Mouse (Mus musculus) activated CD4-positive, CD25-positive, alpha-beta regulatory T cell, adult 9 weeks (primary cell): ENCODE measurements around the gene Hoxa9. TPM values are rescaled to one million over a fixed set of nuclear protein-coding genes. Genes with fewer than 3 reads are reported as not detected.

Source experiments
- polyA plus RNA-seq: library from polyadenylated mRNA; unstranded; fragments of 100-300 nt; shearing (Covaris generic); gene quantifications from one replicate; pipeline ENCODE4 v1.2.1, GENCODE M21; 2017

Hoxa9 gene
- polyA plus RNA-seq = not detected

DNA sequence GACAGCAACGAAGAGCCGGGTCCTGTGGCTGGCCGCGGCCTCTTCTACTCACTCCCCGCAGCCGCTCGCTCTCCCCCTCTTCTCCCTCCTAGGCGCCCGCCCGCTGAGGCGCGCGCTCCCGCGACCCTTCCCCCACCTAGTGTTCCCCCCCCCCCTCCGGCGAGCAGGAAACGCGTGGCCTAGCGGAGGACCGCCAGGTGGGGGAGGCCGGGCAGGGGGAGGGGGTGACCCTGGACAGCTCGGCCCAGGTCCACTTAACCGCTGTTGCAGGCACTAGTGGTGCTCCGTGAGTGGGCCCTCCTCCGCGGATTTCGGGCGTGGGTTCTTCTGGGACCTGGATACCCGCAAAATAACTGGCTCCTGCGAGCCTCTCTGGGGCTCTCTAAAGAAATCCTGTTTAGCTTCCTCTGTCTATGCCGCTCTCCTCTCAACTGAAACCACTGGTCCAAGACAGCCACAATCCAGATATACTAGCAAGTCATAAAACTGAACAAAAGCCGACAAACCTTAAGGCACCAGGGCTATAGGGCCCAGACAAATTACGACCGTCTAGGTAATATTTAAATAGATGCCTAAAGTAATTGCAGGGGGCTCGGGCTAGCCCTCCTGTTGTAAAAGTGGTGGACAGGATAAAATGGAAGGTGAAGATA lies at the start of gene Hoxa9:
TSS of gene Hoxa9 (minus strand) at position 574 of the 650 bp plus-strand sequence.

DNA sequence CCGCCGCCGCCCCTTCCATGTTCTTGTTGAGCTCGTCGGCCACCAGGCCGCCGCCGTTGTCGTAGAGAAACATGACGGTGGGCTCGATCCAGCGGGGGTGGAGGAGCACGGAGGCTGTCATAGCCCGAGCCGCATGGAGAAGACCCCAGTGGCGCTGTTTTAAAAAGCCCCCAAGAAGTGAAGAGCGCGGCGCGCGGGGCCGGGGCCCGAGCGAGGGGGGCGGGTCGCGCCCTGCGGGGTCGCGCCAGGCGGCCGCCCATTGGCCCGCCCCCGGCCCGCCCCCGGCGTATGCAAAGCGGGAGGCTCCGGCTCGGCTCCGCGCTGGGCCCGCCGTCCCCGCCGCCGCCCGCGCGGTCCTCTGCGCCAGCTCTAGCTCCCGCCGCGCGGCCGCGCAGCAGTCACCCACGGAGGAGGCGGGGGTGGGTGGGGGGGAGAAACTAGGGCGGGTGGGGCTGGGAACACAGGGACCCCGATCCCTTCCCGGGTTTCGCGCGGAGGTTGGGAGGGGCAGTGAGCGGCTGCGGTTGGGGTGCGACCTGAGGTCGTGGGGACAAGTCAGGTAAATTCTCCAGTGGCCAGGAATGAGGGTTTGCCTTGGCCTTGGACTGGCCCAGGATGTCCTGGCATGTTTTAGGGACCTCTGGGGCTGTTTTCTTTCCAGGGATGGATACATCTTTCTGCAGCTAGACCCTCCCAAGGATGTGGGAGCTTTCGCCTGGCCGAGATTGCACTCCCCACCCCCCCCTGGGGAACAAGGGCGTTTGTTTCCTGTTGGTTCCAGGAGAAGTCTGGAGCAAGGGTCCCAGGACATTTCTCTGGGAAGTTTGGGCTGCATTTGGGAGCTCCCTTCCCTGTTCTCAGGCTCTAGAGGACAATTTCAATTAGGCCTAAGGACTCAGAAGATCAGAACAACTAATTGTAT lies 30.0 kb upstream of the Hoxa9 start, which contains the start of gene Hoxa13:
TSS of gene Hoxa13 (minus strand) at position 227 of the 922 bp plus-strand sequence.

DNA sequence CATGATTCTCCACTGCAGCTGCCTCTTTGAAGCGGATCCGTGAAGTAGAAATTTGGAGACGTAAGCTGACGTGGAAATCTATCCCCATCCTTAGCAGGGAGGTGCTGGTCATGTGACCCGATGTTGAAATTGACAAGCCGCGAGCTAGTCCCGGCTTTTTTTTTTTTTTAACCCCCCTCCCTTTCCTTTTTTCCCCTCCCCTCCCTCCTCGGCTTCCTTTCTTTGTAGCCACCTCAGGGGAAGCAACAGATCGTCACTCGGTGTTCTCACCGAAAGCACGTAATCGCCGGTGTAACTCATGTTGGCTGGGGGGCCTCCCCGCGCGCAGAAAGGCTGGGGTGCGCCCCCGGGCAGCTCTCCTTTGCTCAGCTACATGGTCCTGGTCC lies 14.9 kb upstream of the Hoxa9 start, which contains the start of gene Hoxa11:
TSS of gene Hoxa11 (minus strand) at position 54 of the 386 bp plus-strand sequence.

DNA sequence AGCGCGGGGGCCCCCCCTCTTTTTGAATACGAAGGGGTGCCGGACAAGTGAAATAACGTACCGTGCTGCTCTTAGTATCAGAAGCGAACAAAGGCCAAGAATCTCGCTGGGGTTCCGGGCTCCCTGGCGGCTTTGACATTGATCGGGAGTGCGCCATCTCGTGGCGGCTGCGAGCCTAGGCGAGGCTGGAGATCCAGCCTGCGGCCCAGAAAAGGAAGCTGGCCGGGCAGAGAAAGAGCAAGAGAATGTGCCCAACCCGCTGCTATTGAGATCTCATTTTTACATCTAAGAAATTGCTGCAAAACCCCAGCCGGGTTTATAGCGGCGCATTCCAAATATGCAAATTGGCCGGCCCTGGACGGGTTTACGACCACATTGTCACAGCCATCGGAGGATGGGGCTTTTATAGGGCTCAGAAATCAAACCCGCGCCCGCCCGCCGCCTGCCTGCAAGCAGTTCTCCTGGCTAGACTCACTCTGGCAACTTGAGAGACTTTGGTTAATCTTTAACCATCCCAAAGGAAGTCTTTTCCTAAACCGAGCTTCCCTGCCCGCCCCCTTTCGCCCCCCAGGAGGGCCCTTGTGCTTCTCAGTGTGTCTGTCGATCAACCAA lies 9.6 kb upstream of the Hoxa9 start, which contains the start of gene Hoxa10:
TSS of gene Hoxa10 (minus strand) at position 466 of the 612 bp plus-strand sequence.

DNA sequence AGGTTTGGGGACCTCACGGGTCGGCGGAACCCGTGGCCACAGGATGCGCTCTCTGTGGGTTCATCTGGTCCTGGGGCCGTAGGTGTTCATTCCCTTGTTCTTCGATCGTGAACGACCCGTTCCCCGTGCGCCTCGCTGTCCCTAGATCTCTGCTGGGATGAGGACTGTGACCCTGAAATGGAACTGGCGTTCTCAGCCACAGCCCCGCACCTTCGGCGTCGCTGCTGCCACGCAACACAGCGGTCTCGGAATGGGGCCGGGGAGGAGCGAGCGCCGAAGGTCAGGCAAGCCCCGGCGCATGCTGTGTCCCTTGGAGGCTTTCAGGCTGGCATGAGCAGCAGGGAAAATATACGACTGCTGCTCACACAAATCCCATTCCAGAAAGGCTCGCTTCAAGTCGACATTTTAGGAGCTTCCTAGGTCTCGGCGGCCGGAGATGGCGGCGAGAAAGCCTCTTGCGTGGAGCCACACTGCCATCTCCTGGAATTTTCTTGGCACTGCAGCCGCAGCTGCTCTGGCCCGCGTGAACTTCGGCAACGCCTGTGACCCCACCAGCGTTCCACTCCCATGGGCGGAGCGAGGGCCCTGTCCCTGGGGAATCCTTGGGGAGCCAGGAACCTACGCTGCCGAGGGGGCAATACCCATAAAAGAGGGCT lies 9.4 kb downstream of the Hoxa9 start, which contains the start of gene Hoxa7:
TSS of gene Hoxa7 (minus strand) at position 518 of the 656 bp plus-strand sequence.

DNA sequence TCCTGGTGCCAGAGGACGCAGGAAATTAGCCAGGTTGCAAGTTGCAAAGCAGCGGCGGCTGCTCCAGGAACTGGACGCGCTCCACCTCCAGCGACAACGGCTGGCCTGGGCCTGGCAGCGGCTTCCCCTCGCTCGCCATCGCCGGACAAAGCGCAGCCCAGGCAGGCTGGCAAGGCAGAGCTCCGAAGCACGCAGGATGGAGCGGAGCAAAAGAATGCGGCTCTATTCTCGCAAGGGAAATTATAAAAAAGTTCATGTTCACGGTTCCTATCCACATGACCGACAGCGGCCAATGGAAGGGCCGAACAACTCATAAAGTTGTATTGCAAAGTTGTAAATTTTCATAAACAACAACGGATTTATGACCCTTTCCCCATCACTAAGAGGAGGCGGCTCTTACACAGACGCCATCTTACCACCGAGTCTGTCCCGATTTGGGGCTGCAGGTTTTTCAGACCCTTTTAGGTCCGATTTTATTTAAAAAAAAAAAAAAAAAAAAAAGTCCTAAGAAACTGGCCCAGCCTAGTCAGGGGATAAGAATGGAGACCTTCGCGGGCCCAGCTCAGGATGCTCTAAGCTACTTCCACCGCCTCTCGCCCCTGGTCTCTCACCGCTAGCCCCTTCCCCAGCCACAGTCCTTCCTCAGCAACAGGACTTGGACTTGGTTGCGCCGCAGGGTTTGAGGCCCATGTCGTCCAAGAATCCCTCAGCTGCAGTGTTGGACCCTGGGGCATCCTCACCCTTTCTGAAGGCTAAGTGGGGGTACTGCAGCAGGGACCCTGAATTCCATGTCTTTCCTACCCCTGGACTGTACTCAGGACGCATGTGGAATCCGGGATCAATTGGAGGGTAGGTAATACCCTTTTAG lies 17.5 kb downstream of the Hoxa9 start, which contains the start of the genes Hoxa3 and Gm28308:
TSS of gene Hoxa3 (minus strand) at position 218 of the 868 bp plus-strand sequence.
TSS of gene Gm28308 (minus strand) at position 221 of the 868 bp plus-strand sequence.

DNA sequence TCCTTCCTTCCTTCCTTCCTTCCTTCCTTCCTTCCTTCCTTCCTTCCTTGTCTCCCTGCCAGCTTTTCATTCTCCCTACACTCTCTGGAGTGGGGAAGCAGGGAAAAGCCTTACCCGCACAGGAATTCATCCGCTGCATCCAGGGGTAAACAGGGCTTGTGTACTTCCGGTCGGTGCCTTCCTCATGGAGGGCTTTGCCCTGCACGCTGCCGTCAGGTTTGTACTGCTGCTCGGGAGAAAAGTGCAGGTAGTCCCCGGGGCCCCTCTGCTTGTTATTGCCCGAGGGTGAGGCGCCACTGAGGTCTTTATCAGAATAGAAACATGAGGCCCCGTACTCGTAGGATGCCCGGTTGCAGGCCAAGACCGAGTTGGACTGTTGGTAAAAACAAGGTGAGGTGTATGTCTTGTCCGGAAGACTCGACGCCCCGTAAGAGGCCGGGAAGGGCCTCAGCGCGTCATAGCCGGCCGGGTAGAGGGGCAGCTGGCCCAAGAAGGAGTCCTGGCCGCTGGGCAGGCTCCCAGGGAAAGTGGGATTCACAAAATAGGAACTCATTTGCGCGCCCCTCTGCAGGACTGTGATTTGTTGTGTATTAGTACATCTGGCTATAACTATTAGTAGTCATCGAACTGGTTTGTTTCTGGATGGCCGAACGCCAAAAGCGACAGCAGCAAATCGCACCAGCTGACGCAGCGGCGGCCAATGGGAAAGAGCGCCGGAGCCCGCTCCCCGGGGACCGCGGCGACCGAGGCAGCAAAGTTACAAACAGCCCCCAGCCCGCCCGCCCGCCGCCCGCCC lies 22.6 kb downstream of the Hoxa9 start, which contains the start of gene Hoxa6:
TSS of gene Hoxa6 (minus strand) at position 651 of the 796 bp plus-strand sequence.

DNA sequence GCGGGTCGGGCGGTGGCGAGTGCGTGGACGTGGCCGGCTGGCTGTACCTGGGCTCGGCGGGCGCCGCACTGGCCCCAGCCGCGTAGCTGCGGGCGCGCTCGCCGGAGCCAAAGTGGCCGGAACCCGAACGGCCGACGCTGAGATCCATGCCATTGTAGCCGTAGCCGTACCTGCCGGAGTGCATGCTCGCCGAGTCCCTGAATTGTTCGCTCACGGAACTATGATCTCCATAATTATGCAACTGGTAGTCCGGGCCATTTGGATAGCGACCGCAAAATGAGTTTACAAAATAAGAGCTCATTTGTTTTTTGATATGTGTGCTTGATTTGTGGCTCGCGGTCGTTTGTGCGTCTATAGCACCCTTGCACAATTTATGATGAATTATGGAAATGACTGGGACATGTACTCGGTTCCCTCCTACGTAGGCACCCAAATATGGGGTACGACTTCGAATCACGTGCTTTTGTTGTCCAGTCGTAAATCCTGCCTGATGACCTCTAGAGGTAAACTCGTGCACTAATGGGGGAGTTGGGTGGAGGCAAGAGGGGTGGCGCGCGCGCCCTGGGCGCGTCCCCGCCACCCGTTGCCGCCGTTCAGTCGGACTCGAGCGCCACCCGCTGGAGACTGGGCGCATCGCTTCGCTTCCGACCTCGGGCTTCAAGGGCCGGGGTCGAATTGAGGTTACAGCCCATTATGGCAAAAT lies 26.7 kb downstream of the Hoxa9 start, which contains the start of gene Hoxa5:
TSS of gene Hoxa5 (minus strand) at position 538 of the 703 bp plus-strand sequence.

DNA sequence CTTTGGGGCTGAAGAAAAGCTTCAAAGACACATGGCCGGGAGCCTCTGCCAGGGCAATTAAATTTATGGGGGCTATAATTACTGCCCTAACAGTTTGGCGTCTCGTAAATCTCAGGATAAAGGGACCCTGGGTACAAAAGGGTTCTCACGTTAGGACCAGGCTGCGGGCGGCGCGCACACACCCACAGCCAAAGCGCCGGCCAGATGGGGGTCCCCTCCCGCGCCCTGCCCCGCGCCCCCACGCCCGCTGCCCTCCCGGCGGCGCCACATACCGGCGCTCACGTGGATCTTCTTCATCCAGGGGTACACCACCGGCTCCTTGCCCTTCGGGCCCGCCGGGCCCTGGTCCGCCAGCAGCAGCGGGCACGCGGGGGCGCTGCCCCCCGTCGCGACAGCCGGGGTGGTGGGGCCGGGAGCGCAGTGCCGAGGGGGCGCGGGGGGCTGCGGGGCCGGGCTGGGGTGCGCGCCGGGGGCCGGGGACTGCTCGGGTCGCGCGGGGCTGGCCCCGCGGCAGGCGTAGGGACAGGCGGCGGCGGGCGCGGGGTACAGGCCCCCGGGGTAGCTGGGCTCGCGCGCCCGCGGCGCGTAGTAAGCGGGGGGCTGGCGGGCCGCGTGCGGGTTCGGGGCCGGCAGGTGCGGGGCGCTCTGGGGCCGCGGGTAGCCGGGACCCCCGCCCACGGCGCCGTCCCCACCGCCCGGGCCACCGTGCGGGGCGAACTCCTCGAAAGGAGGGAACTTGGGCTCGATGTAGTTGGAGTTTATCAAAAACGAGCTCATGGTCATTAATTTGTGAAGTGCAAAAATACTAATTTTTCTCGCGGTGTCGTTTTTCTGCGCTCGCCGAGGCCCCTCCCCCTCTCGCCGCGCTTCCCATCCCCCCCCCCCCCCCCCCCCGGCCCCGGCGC lies 39.7 kb downstream of the Hoxa9 start, which contains the start of gene Hoxa4:
TSS of gene Hoxa4 (minus strand) at position 848 of the 905 bp plus-strand sequence.

DNA sequence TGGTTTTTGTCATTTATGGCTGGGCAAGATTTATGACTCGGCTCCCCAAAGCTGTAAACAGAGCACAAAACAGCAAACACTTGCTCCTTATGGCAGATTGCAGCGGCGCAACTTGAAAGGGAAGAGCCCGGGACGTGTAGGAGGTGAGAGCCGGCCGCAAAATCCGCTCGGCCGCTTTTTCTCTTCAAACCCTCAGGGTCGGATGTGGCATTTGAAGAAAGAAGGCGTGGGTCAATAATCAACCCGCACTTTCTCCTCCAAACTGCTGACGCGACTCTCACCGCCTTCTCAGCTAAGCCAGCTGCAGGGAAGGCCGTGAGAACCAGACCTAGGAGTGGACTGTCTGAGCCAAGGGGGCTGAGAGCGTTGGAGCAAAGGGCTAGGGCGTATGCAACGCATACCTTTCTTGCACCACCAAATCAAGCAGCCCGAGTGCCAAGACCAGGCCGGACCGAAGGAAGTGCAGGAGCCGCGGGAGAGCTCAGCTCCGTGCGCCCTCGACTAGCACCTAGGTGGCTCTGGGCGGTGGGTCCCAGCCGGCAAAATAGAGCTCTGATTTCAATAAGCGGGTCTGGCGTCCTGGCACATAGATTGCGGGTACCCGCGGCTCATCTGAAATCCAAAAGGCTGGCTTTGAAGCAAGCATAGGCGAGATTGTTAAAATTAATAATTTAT lies 53.7 kb downstream of the Hoxa9 start, which contains the start of gene 5730596B20Rik:
TSS of gene 5730596B20Rik (plus strand) at position 438 of the 675 bp plus-strand sequence.

Other genes with a start within 250 kb of the Hoxa9 start
- 27.1 TPM for gene Skap2, start 218.5 kb downstream of the Hoxa9 start, polyA plus RNA-seq
- not detected for gene Hoxa1, start 72.8 kb downstream of the Hoxa9 start, polyA plus RNA-seq
- not detected for gene Hoxa2, start 66.3 kb downstream of the Hoxa9 start, polyA plus RNA-seq
- gene 5730596B20Rik, start 53.6 kb downstream of the Hoxa9 start, polyA plus RNA-seq = not detected
- gene Hoxa4, start 39.3 kb downstream of the Hoxa9 start, polyA plus RNA-seq = not detected
- not detected for gene Hoxa5, start 26.5 kb downstream of the Hoxa9 start, polyA plus RNA-seq
- not detected for gene Hoxa6, start 22.4 kb downstream of the Hoxa9 start, polyA plus RNA-seq
- not detected for gene Hoxa3, start 17.8 kb downstream of the Hoxa9 start, polyA plus RNA-seq
- not detected for gene Gm28308, start 17.8 kb downstream of the Hoxa9 start, polyA plus RNA-seq
- not detected for gene Hoxa7, start 9.2 kb downstream of the Hoxa9 start, polyA plus RNA-seq
- not detected for gene Hoxa10, start 9.8 kb upstream of the Hoxa9 start, polyA plus RNA-seq
- gene Hoxa11, start 14.7 kb upstream of the Hoxa9 start, polyA plus RNA-seq = not detected
- not detected for gene Hoxa13, start 29.8 kb upstream of the Hoxa9 start, polyA plus RNA-seq
- gene Evx1, start 82.4 kb upstream of the Hoxa9 start, polyA plus RNA-seq = not detected